19 mouse cellular contexts compared by ENCODE assay signal in the genomic region with DNA sequence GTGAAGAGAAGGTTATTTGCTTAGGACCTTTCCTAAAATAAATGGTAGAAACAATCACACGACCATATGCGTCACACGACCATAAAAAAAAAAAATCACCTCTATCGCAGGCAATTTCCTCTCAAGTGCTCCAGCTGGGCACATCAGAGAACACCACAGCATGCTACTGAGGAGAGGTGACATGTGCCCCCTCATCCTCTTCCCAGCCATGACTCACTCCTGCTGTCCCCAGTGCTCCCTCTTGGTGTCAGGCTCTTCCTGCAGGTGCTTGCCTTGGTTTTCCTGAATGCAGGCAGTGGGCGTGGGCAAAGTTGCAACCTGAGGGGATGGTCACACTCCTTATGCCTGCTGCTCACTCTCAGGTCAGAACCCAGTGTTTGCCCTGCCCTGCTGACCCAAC. TPM values are rescaled to one million over a fixed set of nuclear protein-coding genes. Genes with fewer than 3 reads are reported as not detected.
"Had no signal": no experiment of that assay in that cellular context is flagged by ENCODE, and none has a peak within 500 bp of the region (broad histone marks: within the 10 kb centered on the region; RNA-seq: fewer than 3 reads in every experiment).

No protein-coding gene starts in this region.

- ATAC-seq: midbrain, embryonic 15.5 days had no signal

- H3K4me2 ChIP-seq: kidney, embryonic 15.5 days; liver, embryonic 11.5 days; midbrain, embryonic 11.5 days; midbrain, embryonic 15.5 days; neural tube, embryonic 13.5 days had no signal

- H3K27ac ChIP-seq: kidney, embryonic 15.5 days; limb, embryonic 10.5 days; macrophage; midbrain, embryonic 15.5 days; neural tube, embryonic 13.5 days had no signal

- H3K4me3 ChIP-seq: kidney, embryonic 15.5 days; limb, embryonic 10.5 days; megakaryocyte, embryonic 14.5 days; midbrain, embryonic 15.5 days; neural tube, embryonic 13.5 days had no signal

- H3K9me3 ChIP-seq: kidney, embryonic 15.5 days; limb, embryonic 10.5 days; megakaryocyte, embryonic 14.5 days; midbrain, embryonic 15.5 days; neural tube, embryonic 13.5 days had no signal

- H3K9ac ChIP-seq: kidney, embryonic 15.5 days; midbrain, embryonic 15.5 days; neural tube, embryonic 13.5 days had no signal

- DNase-seq: kidney, adult 2 months; kidney, postnatal 36 days; layer of hippocampus, adult 9-11 months; right cerebral cortex, postnatal 4 days; spleen, adult 18-20 months; thymus, postnatal 36 days had no signal

- H3K27me3 ChIP-seq: kidney, embryonic 15.5 days; megakaryocyte, embryonic 14.5 days; midbrain, embryonic 15.5 days; neural tube, embryonic 13.5 days had no signal

RNA-seq across cellular contexts. Expression of gene Agmat, which starts 38.4 kb away (rescaled TPM):
- polyA plus RNA-seq: limb, embryonic 10.5 days; macrophage; midbrain, embryonic 11.5 days; midbrain, embryonic 15.5 days; neural tube, embryonic 13.5 days; stomach, embryonic 14.5 days had no signal

RNA-seq across cellular contexts. Expression of gene Cela2a, which starts 41.1 kb away (rescaled TPM):
- total RNA-seq: layer of hippocampus, adult 18-20 months; left cerebral cortex, adult 18-20 months; left cerebral cortex, postnatal 14 days had no signal
- polyA plus RNA-seq: limb, embryonic 10.5 days; liver, embryonic 11.5 days; lung, embryonic 16.5 days; macrophage; midbrain, embryonic 11.5 days; neural tube, embryonic 13.5 days; stomach, embryonic 14.5 days had no signal
